Mouse (Mus musculus) embryonic facial prominence, embryonic 15.5 days (tissue): Measurements from ENCODE around the gene Syt1. TPM values are rescaled to one million over a fixed set of nuclear protein-coding genes. Genes with fewer than 3 reads are reported as not detected.

Experiments used
- ATAC-seq: fragments of 200-750 bp; cut with Nextera tagmentation; 2 replicates; pipeline ENCODE4 v1.8.0; 2017; ENCODE audit warnings: low read depth, moderate TSS enrichment; ENCODE audit not compliant: insufficient number of reproducible peaks, low FRiP score, low TSS enrichment
- H3K27ac ChIP-seq: fragments of 300-500 bp; sonication (generic); replicated peaks from 2 replicates; pipeline ENCODE4 v1.5.1; 2015; ENCODE audit warnings: mild to moderate bottlenecking, inconsistent platforms
- H3K27me3 ChIP-seq: fragments of 300-500 bp; sonication (generic); 2 replicates; pipeline ENCODE4 v1.6.1; 2015; ENCODE audit warnings: inconsistent platforms
- H3K36me3 ChIP-seq: fragments of 300-500 bp; sonication (generic); 2 replicates; pipeline ENCODE4 v1.6.1; 2015; ENCODE audit warnings: mild to moderate bottlenecking, inconsistent platforms
- H3K4me1 ChIP-seq: fragments of 300-500 bp; sonication (generic); 2 replicates; pipeline ENCODE4 v1.6.1; 2015; ENCODE audit warnings: inconsistent platforms
- H3K4me2 ChIP-seq: fragments of 300-500 bp; sonication (generic); replicated peaks from 2 replicates; pipeline ENCODE4 v1.6.1; 2015; ENCODE audit warnings: mild to moderate bottlenecking, inconsistent platforms
- H3K4me3 ChIP-seq: fragments of 300-500 bp; sonication (generic); replicated peaks from 2 replicates; pipeline ENCODE4 v1.5.1; 2015; ENCODE audit warnings: mild to moderate bottlenecking, inconsistent platforms
- H3K9ac ChIP-seq: fragments of 300-500 bp; sonication (generic); 2 replicates; pipeline ENCODE4 v1.6.1; 2015; ENCODE audit warnings: inconsistent platforms
- H3K9me3 ChIP-seq: fragments of 300-500 bp; sonication (generic); replicated peaks from 2 replicates; pipeline ENCODE4 v1.6.1; 2016; ENCODE audit warnings: inconsistent platforms
- WGBS: fragments of 180-500 bp; shearing (Covaris S2); methylation state at CpG from one replicate; pipeline ENCODE4 v1.1.7; 2015; 5-methylcytosine and 5-hydroxymethylcytosine counted together
- polyA plus RNA-seq: library from polyadenylated mRNA; unstranded; fragments of >200 nt; fragmentation: Nextera tagmentation; extraction: Ambion mirVana; gene quantifications from 2 replicates; pipeline ENCODE4 v1.2.1, GENCODE M21; 2015

Gene Syt1
- polyA plus RNA-seq, 1 experiment from 2014 or later = 4.3 TPM

DNA sequence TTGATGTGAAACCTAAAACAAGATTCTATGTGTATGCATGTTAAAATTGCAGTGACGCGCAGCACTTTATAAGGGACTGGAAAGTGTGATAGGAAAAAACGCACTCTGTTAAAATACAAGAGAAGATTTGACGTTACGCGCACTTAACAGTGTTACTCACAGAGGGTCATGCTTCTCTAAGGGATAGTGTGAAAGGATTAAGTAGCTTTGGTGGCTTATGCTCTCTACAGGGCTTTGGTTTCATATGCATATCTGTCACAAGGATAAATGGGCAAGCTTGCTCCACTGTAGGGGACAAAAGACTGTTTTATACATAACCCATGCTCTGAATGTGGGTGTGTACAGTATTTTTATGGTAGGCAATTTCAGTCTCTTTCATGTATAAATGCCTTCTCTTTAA is 178.5 kb downstream of the Syt1 start:
- Histone ChIP-seq H3K4me1 (no peaks in the 10 kb centered on the region), H3K9ac (no peak overlapping the region), H3K4me3 (no peak overlapping the region), H3K27me3 (no peaks in the 10 kb centered on the region), H3K36me3 (no peaks in the 10 kb centered on the region), H3K9me3 (no peaks in the 10 kb centered on the region), H3K4me2 (no peak overlapping the region), H3K27ac (no peak overlapping the region)
- no peak for ATAC-seq
- WGBS = 87% methylated on average over 6 of the region's 6 CpGs

DNA sequence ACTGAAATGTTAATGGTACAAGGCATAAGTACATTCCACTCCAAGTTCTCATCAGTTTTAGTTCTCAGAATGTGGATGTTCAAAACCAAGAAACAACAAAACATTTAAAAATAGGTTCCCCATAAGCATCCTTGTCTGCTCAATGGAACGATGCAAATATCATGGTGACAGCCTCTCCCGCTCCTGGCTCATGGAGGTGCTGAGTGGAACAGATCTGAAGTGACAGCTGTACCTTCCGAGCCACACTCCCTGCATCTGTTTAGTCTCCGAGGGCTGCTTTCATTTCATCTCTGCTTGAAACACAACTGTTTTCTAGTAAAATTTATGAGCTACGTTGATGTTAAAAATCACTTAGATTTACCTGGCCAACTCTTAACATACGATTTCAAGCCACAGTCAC is 179.0 kb downstream of the Syt1 start:
- H3K36me3 ChIP-seq = no peaks in the 10 kb centered on the region
- no peak overlapping the region for H3K27ac ChIP-seq
- H3K27me3 ChIP-seq = no peaks in the 10 kb centered on the region
- no peak overlapping the region for H3K4me2 ChIP-seq
- no peak overlapping the region for H3K9ac ChIP-seq
- WGBS = 64% methylated on average over 6 of the region's 6 CpGs
- H3K4me3 ChIP-seq = no peak overlapping the region
- no peaks in the 10 kb centered on the region for H3K4me1 ChIP-seq
- H3K9me3 ChIP-seq = no peaks in the 10 kb centered on the region
- ATAC-seq = no peak

DNA sequence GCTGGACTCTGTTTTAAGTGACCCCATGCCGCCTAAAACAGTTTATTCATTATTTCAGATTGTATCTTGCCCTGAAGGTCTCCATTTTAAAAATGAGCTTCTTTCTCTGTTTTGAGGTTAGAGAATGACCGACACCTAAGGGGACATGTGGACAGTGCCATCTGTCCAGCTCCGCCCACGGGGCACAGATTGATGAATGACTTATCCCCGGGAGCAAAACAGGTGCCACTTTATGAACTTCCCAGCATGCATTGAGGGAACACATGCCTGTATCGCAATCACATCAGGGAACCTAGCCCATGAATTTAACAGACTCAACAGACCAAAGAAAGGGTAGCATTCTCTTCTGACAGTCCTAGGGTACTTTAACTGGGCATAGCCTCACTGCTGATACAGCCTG is 188.5 kb downstream of the Syt1 start:
- H3K4me1 ChIP-seq = no peaks in the 10 kb centered on the region
- H3K4me3 ChIP-seq = no peak overlapping the region
- H3K4me2 ChIP-seq = no peak overlapping the region
- ATAC-seq = no peak
- no peaks in the 10 kb centered on the region for H3K9me3 ChIP-seq
- no peaks in the 10 kb centered on the region for H3K27me3 ChIP-seq
- H3K27ac ChIP-seq = no peak overlapping the region
- 87% methylated on average over 6 of the region's 6 CpGs for WGBS
- no peaks in the 10 kb centered on the region for H3K36me3 ChIP-seq
- H3K9ac ChIP-seq = no peak overlapping the region

DNA sequence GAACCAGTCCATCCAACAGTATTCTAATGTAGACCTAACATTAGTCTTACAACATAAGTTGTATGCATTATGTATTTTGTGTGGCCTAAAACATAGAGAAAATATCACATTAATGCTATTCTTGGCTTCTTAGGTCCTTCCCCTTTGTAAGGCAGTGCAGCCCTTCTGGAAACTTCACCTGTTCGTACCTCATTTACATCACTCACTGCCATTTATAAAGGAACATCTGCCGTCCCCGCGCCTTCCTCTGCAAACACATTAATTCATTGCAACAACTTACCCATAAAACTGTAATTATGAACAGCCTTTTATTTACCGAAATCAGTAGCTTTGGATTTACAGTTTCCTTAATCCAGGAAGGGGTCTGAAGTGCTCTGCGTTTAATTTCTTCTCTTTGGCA is 195.4 kb downstream of the Syt1 start:
- 88% methylated on average over 6 of the region's 6 CpGs for WGBS
- Histone ChIP-seq H3K27me3 (no peaks in the 10 kb centered on the region), H3K4me3 (no peak overlapping the region), H3K9ac (no peak overlapping the region), H3K27ac (no peak overlapping the region), H3K4me1 (no peaks in the 10 kb centered on the region), H3K4me2 (no peak overlapping the region), H3K36me3 (no peaks in the 10 kb centered on the region), H3K9me3 (no peaks in the 10 kb centered on the region)
- ATAC-seq = no peak

DNA sequence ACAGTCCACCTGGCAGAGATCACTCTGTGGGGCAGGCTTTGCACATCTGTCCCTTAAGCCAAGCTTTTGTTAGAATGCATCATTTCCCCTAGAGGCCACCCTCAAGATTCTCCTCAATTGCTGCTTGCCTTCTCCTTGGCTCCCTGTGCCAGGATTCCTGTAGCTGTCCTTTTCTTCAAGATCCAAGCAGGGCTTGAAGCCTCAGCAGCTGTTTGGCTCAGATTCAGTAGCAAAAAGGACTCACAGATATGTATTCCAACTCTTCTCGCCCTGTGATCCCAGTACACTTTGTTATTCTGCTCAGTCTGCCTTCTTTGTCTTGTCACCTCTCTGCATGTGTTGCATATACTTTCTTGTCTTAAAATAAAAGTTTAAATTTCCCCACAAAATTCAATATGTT is 206.4 kb downstream of the Syt1 start:
- Histone ChIP-seq H3K27me3 (no peaks in the 10 kb centered on the region), H3K4me2 (no peak overlapping the region), H3K27ac (no peak overlapping the region), H3K9ac (no peak overlapping the region), H3K4me1 (no peaks in the 10 kb centered on the region), H3K4me3 (no peak overlapping the region), H3K36me3 (no peaks in the 10 kb centered on the region), H3K9me3 (no peaks in the 10 kb centered on the region)
- WGBS = 63% methylated on average over 1 of the region's 1 CpGs
- ATAC-seq = no peak

DNA sequence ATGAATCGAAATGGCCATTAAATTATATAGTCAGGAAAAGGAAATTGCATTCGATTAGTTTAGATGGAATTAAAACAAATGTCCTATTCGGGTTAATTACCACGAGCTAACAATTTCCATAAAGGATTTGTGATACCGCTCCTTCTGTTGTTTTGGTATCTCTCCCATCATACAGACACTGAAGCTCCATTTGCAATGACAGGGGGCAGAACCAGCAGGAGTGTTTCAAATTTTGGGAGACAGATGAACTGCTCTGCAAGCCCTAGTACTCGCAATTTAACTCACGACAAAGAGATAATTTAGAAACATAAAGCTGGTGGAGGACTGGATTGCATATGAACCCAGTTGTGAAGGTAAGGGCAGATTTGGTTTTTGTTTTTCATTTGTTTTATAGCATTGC is 210.0 kb downstream of the Syt1 start:
- WGBS = 83% methylated on average over 7 of the region's 7 CpGs
- ATAC-seq = no peak
- Histone ChIP-seq H3K4me2 (no peak overlapping the region), H3K4me3 (no peak overlapping the region), H3K4me1 (no peaks in the 10 kb centered on the region), H3K9ac (no peak overlapping the region), H3K27ac (no peak overlapping the region), H3K27me3 (no peaks in the 10 kb centered on the region), H3K36me3 (no peaks in the 10 kb centered on the region), H3K9me3 (no peaks in the 10 kb centered on the region)

DNA sequence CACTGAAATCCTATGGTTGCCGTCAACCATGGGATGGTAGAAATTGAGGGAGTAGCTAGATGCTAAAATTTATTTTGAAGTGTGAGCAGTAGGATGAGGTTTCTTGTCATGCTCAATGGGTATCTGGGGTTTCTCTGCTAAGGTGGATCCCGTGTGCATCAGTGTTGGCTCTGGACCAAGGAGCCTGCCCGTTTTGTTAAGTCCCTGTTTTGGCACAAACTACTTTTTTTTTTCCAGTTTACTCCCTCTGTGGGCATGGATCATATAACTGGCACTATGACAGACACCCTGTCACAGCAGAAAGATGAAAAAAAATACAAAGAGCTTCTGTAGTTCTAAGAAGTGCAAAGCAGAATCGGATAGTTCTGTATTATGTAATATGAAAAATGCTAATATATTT is 212.0 kb downstream of the Syt1 start:
- Histone ChIP-seq H3K4me1 (no peaks in the 10 kb centered on the region), H3K27me3 (no peaks in the 10 kb centered on the region), H3K36me3 (no peaks in the 10 kb centered on the region), H3K27ac (no peak overlapping the region), H3K4me3 (no peak overlapping the region), H3K9ac (no peak overlapping the region), H3K9me3 (no peaks in the 10 kb centered on the region), H3K4me2 (no peak overlapping the region)
- whole genome bisulfite sequencing = 65% methylated on average over 4 of the region's 4 CpGs
- no peak for ATAC-seq

DNA sequence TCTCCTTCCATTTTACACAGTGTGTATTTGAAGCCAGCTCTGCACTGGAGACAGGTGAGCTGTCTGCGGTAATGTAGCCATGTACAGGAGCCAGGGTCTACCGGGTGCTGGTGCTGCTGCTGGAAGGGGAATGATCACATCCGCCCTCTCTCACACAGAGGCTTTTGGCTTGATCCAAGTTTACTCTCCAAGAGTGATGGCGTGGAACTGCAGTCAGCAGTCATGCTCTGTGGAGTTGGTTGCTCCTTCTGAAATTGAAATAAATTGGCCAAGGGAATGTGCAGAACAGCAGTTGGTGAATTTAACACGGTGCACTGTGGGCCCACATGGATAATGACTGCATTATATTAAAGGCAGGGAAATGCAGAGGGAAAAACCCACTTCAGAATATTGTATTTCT is 228.0 kb downstream of the Syt1 start:
- Histone ChIP-seq H3K4me3 (no peak overlapping the region), H3K4me2 (no peak overlapping the region), H3K27me3 (no peaks in the 10 kb centered on the region), H3K27ac (no peak overlapping the region), H3K4me1 (no peaks in the 10 kb centered on the region), H3K36me3 (no peaks in the 10 kb centered on the region), H3K9ac (no peak overlapping the region), H3K9me3 (no peaks in the 10 kb centered on the region)
- no peak for ATAC-seq
- WGBS = 73% methylated on average over 5 of the region's 5 CpGs

DNA sequence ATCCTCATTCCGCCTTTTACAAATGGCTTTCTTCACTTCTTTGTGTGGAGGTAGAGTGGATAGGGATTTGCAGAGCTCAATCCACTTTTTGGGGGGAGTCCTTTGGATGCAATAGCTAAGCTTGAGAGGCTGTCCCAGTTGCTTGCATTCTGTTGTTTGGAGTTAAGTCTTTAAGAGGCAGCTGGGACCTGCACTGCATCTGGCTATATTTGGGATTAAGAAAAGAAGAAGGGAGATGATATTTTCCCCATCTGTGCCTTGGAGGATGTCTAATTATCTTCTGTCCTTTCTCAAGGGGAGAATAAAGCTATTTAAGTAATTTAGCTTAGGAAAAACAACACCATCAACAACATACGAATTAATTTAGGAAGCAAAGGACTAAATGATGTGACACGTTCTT is 230.2 kb downstream of the Syt1 start:
- Histone ChIP-seq H3K27me3 (no peaks in the 10 kb centered on the region), H3K4me2 (no peak overlapping the region), H3K4me3 (no peak overlapping the region), H3K9ac (no peak overlapping the region), H3K4me1 (no peaks in the 10 kb centered on the region), H3K27ac (no peak overlapping the region), H3K36me3 (no peaks in the 10 kb centered on the region), H3K9me3 (no peaks in the 10 kb centered on the region)
- no peak for ATAC-seq
- 80% methylated on average over 3 of the region's 3 CpGs for WGBS

DNA sequence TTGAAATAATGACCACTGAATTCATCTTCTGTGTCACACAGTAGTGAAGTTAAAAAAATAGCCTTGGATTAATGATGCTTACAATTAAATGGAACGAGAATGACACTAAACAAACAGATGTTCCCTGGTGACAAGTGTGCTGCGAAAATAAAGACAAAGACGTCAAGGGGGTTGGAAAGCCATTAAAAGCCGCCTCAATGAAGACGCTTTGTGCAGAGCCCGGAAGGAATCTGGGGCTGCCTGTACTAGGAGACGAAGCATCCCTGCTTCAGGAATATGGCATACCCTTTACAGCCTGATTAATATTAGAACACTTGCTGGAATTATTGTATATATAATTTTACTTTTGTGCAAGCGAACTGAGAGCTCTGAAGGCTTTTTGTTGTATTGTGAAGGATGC is 234.0 kb downstream of the Syt1 start:
- ATAC-seq = no peak
- Histone ChIP-seq H3K9me3 (no peaks in the 10 kb centered on the region), H3K4me3 (no peak overlapping the region), H3K4me1 (no peaks in the 10 kb centered on the region), H3K27me3 (no peaks in the 10 kb centered on the region), H3K9ac (no peak overlapping the region), H3K4me2 (no peak overlapping the region), H3K27ac (no peak overlapping the region), H3K36me3 (no peaks in the 10 kb centered on the region)
- 76% methylated on average over 8 of the region's 8 CpGs for WGBS

DNA sequence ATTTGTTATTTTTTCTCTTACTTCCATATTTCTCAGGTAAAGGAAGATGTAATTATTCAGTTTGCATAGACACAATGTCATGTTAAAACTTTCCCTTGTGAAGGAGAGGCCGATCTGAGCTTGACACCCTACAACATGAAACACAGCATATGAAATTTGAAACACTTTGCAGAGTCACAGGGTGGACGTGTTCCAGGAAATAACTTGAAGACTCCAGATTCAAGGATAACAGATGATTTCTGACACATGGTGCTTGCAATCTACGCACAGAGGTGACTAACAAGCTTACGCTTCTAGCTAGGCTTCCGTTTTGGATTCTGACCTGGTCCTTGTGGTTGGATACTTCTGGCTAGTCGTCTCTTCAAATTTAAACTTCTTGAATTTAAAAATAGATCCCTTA is 239.7 kb downstream of the Syt1 start:
- Histone ChIP-seq H3K27me3 (no peaks in the 10 kb centered on the region), H3K36me3 (no peaks in the 10 kb centered on the region), H3K9me3 (no peaks in the 10 kb centered on the region), H3K4me1 (no peaks in the 10 kb centered on the region), H3K4me2 (no peak overlapping the region), H3K27ac (no peak overlapping the region), H3K4me3 (no peak overlapping the region), H3K9ac (no peak overlapping the region)
- 71% methylated on average over 6 of the region's 6 CpGs for WGBS
- ATAC-seq = no peak

DNA sequence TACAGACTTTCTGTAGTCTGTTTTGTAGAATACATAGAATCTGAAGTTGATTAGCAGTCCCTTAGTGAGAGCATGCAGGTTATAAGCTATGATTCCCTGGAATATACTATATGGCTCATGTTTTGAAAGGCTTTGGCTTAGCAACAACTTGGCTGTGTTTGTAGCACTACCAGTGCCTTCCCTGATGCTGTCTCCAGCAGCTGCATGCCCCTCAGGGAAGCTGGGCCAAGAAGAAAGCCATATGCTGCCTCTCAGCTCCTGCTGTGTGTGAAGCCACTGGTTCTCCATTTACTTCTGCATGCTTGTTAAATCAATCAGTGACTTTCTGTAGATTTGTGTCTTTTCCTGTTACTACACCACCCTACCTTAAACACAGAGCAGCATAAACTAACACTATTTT is 245.2 kb downstream of the Syt1 start:
- H3K9me3 ChIP-seq = no peaks in the 10 kb centered on the region
- H3K36me3 ChIP-seq = no peaks in the 10 kb centered on the region
- no peak overlapping the region for H3K4me3 ChIP-seq
- H3K27ac ChIP-seq = no peak overlapping the region
- no peaks in the 10 kb centered on the region for H3K27me3 ChIP-seq
- no peak for ATAC-seq
- no peak overlapping the region for H3K9ac ChIP-seq
- no peaks in the 10 kb centered on the region for H3K4me1 ChIP-seq
- no peak overlapping the region for H3K4me2 ChIP-seq

DNA sequence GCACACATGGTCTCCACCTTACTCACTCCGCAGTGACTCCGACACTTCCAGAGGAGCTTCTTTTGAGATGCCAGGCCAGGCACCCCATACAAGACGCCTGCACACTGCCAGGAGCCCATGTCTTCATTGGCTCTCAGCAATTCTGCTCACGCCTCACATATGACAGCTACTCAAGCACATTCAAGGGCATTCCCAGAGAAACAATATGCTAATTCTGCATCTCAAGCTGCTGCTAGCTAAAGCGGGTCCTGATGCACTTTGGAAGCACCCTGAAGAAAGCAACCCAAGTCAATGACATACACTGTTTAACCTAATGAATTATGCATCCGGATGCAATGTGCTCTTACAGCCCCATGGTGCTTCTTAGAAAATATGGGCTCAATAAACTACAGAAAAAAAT is 247.1 kb downstream of the Syt1 start:
- WGBS = 84% methylated on average over 6 of the region's 6 CpGs
- Histone ChIP-seq H3K9ac (no peak overlapping the region), H3K9me3 (no peaks in the 10 kb centered on the region), H3K4me2 (no peak overlapping the region), H3K27ac (no peak overlapping the region), H3K27me3 (no peaks in the 10 kb centered on the region), H3K36me3 (no peaks in the 10 kb centered on the region), H3K4me3 (no peak overlapping the region), H3K4me1 (no peaks in the 10 kb centered on the region)
- ATAC-seq = no peak
